Mouse (Mus musculus) liver, adult 2 months (tissue): ENCODE results near the gene Tes. TPM values are rescaled to one million over a fixed set of nuclear protein-coding genes. Genes with fewer than 3 reads are reported as not detected.
A peak's percentile ranks its signal among the peaks of the same experiment; 100 is the strongest.

Source experiments
- DNase-seq: peaks from one replicate; pipeline ENCODE4 v3.0.0-alpha.2; 2011; ENCODE audit warnings: low read depth, low spot score; ENCODE audit errors: extremely low read depth
- H3K27ac ChIP-seq: fragments of 200-500 bp; replicated peaks from 2 replicates; pipeline ENCODE4 v1.5.1; 2012; ENCODE audit warnings: low read depth, mild to moderate bottlenecking, control low read depth, inconsistent platforms, low read length; ENCODE audit not compliant: insufficient read depth
- H3K27me3 ChIP-seq: fragments of 200-500 bp; 2 replicates; pipeline ENCODE4 v1.6.1; 2012; ENCODE audit warnings: mild to moderate bottlenecking, moderate library complexity, low read length, inconsistent platforms; ENCODE audit not compliant: control insufficient read depth, insufficient read depth
- H3K36me3 ChIP-seq: fragments of 200-500 bp; 2 replicates; pipeline ENCODE4 v1.6.1; 2012; ENCODE audit warnings: low read length, inconsistent platforms; ENCODE audit not compliant: control insufficient read depth, insufficient read depth
- H3K4me1 ChIP-seq: fragments of 200-500 bp; 2 replicates; pipeline ENCODE4 v1.6.1; 2011; ENCODE audit warnings: low read length; ENCODE audit not compliant: control insufficient read depth, insufficient read depth
- H3K4me3 ChIP-seq: fragments of 200-500 bp; 2 replicates; pipeline ENCODE4 v1.5.1; 2011; ENCODE audit warnings: low read depth, mild to moderate bottlenecking, control low read depth, low read length, moderate library complexity; ENCODE audit not compliant: insufficient read depth
- H3K79me2 ChIP-seq: fragments of 200-500 bp; 2 replicates; pipeline ENCODE4 v1.6.1; 2012; ENCODE audit warnings: inconsistent platforms, mild to moderate bottlenecking, low read length, moderate library complexity; ENCODE audit not compliant: control insufficient read depth, insufficient read depth
- H3K9ac ChIP-seq: fragments of 200-500 bp; 2 replicates; pipeline ENCODE4 v1.6.1; 2012; ENCODE audit warnings: low read depth, mild to moderate bottlenecking, control low read depth, inconsistent platforms, low read length
- CTCF ChIP-seq: fragments of 200-500 bp; IDR thresholded peaks from 2 replicates; pipeline ENCODE4 v1.5.1; 2011; ENCODE audit warnings: low read depth, low read length, control low read depth
- POLR2A ChIP-seq: fragments of 200-500 bp; IDR thresholded peaks from 2 replicates; pipeline ENCODE4 v1.6.1; 2011; ENCODE audit warnings: low read length, control low read depth; ENCODE audit not compliant: insufficient read depth; ENCODE audit errors: extremely low read depth
- WGBS: fragments of 180-500 bp; shearing (Covaris S2); methylation state at CpG from one replicate; pipeline ENCODE4 v1.1.7; 2018; 5-methylcytosine and 5-hydroxymethylcytosine counted together
- polyA plus RNA-seq: library from polyadenylated mRNA; depleted of rRNA; stranded (reverse); fragments of >200 nt; gene quantifications from 2 replicates; pipeline ENCODE4 v1.2.3, GENCODE M21; 2012; rRNA removed
- total RNA-seq: library from RNA; depleted of rRNA; stranded (reverse); fragments of >200 nt; gene quantifications from 2 replicates; pipeline ENCODE4 v1.2.3, GENCODE M21; 2014; rRNA removed

Gene Tes
- total RNA-seq (1.9 TPM in 2 replicates), polyA plus RNA-seq (0.61 and 0.67 TPM in 2 replicates)

DNA sequence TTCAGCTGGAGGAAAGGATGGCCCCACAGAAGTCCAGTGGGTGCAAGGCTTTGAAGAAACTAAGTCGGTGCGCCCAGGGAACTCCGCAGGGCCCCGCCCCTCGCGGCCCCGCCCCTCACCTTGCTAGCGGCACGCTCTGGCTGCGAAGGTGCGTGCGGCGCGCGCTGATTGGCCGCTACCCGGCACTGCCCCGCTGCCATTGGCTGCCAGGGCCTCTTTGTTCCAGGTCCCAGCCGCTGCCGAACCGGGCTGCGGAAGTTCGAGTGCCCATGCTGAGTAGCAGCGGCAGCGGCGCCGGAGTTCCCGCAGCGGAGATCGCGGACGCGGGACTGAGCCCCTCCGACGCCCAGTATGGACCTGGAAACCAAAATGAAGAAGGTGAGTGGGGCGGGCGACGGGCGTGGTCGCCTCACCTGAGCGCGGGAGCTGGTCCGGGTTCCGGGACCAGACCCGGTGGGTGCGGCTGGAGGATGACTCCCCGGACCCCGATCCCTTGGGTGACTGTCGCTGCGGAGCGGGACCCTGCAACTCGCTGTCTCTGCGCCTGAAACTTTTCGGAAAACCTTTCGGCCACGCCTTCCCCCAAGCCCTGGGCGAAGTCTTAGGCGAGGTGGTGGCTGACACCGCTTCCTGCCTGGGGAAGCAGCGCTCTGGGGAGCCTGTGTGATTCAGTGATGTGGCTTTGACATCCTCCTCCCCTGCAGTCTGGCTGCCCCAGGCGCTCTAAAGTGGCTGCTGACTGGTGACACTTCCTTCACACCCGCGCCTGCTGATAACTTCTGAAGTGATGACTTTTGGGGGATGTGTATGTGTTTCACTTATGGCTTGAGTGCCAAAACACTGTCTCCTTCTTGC lies at the start of gene Tes:
Gene Tes (plus strand): TSS at position 214 of the 855 bp plus-strand sequence.
- no peaks in the 10 kb centered on the region for H3K36me3 ChIP-seq
- TF ChIP-seq POLR2A (no peak), CTCF (no peak)
- H3K79me2 ChIP-seq = no peaks in the 10 kb centered on the region
- DNase-seq = peak; percentile 54
- peaks cover 13% of the 10 kb centered on the region for H3K4me1 ChIP-seq
- WGBS = under 1% methylated on average over 63 of the region's 63 CpGs
- peak within 1 kb of the TSS; percentile 86 for H3K4me3 ChIP-seq
- peak within 1 kb of the TSS; percentile 77 for H3K9ac ChIP-seq
- H3K27me3 ChIP-seq = no peaks in the 10 kb centered on the region; the same call in 1 of the 2 replicates
- no peak within 1 kb of the TSS for H3K27ac ChIP-seq

DNA sequence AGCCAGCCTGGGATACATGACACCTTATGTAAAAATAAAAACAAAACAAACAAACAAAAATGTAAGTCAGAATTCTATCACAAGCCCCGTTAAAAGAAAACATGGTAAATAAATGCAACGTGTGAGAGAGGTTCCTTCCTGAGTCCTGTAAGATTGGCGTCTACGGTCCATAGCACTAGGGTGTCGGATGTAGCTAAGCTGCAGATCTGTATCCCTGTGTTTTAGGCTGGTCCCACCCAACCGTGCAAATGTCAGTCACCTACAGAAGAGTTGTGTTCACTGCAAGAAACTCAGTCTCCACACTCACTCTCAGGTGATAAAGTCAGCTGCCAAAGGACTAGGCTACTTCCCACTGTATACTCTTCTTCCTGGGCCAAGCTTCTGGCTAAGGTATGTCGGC lies 39.1 kb upstream of the Tes start:
- Histone ChIP-seq H3K36me3 (no peaks in the 10 kb centered on the region), H3K79me2 (no peaks in the 10 kb centered on the region), H3K27ac (no peak overlapping the region), H3K4me3 (no peak overlapping the region), H3K27me3 (no peaks in the 10 kb centered on the region), H3K4me1 (no peaks in the 10 kb centered on the region), H3K9ac (no peak overlapping the region)
- no peak for TF ChIP-seq CTCF
- no peak for TF ChIP-seq POLR2A
- 72% methylated on average over 7 of the region's 7 CpGs for WGBS
- no peak for DNase-seq

DNA sequence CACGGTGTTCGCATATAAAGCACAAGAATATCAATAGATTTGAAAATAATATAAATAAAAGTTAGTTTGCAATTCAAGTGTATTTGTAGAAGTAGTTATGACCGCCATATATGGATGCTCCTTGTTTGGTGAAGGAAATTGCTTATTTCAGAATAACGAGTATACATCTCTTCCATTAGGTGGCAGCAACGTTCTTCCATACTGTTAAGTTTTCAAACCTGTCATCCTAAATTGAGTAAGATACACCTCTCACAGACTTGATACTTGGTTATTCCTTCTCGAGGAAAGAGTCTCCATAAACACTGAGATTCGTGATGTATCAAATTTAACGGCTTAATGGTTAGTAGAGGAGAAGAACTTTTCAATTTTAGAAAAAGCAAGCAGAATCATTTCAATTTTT lies 37.4 kb upstream of the Tes start:
- Histone ChIP-seq H3K4me3 (no peak overlapping the region), H3K27me3 (no peaks in the 10 kb centered on the region), H3K27ac (no peak overlapping the region), H3K79me2 (no peaks in the 10 kb centered on the region), H3K9ac (no peak overlapping the region), H3K4me1 (no peaks in the 10 kb centered on the region), H3K36me3 (no peaks in the 10 kb centered on the region)
- TF ChIP-seq CTCF = peak; percentile 69
- TF ChIP-seq POLR2A = no peak
- 13% methylated on average over 8 of the region's 8 CpGs for WGBS
- peak; percentile 59 for DNase-seq

DNA sequence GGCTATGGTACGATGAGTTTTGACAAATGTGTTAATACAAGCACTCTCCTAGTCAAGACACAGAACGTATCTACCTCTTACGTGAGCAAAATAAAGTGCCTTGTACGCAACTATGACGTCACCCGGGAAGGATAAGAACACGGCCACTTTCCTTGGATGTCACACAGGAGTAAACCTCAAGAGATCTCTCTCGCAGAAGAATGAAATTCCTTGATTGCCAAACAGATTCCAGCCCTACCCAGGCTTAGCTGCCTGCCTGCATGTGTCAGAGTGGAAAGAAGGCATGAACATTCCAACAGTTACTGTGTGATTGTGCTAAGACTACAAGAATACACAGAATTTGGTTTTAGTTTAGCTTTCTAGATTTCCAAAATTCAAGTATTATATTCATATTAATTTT lies 36.1 kb upstream of the Tes start:
- Histone ChIP-seq H3K79me2 (no peaks in the 10 kb centered on the region), H3K36me3 (no peaks in the 10 kb centered on the region), H3K4me3 (no peak overlapping the region), H3K4me1 (no peaks in the 10 kb centered on the region), H3K27me3 (no peaks in the 10 kb centered on the region), H3K27ac (no peak overlapping the region), H3K9ac (no peak overlapping the region)
- TF ChIP-seq CTCF (no peak), POLR2A (no peak)
- 86% methylated on average over 8 of the region's 8 CpGs for WGBS
- no peak for DNase-seq

DNA sequence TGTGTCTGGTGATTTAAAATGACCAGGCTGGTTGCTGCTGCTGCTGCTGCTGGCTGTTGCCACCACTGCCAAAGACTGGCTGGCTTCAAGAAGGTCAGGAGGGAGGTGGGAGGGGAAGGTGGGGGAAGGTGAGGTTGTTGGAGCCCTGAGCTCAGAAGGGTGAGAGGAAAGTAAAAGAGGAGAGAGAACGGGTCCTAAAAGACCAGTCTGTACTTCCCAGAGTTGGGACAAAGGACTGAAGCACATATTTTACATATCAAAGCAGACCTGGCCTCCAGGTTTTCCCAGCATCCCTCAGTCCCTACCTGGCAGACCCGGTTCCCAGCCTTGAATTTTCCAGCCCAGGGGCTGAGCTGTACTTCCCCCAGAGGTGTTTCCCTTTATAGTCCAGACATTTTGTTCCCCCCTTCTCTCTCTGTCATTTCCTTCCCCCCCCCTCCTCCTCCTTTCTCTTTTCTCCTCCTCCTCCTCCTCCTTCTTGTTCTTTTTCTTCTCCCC lies 32.7 kb upstream of the Tes start:
- TF ChIP-seq CTCF (no peak), POLR2A (no peak)
- Histone ChIP-seq H3K79me2 (no peaks in the 10 kb centered on the region), H3K36me3 (no peaks in the 10 kb centered on the region), H3K27me3 (no peaks in the 10 kb centered on the region), H3K27ac (no peak overlapping the region), H3K4me3 (no peak overlapping the region), H3K9ac (no peak overlapping the region), H3K4me1 (no peaks in the 10 kb centered on the region)
- no peak for DNase-seq
- WGBS = 35% methylated on average over 2 of the region's 2 CpGs

DNA sequence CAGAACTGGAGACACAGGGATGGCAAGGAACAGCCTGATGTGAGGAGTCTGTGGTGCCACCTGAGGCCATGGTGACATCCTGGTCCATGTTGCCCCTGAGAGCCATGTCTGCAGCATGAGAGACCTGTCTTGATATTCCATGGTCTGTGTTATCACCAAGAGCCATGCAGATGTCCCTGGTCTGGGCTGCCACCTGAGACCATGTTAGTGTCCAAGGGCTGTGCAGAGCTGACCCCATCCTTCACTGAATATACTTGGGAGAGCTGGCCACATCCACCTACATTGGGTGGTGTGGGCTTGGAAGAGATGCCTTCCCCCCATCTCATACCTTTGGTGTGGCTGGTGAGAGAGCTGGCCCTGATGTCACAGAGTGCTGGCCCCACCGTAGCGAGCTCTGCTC lies 30.9 kb upstream of the Tes start:
- 90% methylated on average over 2 of the region's 2 CpGs for WGBS
- Histone ChIP-seq H3K27me3 (no peaks in the 10 kb centered on the region), H3K36me3 (no peaks in the 10 kb centered on the region), H3K4me3 (no peak overlapping the region), H3K79me2 (no peaks in the 10 kb centered on the region), H3K9ac (no peak overlapping the region), H3K27ac (no peak overlapping the region), H3K4me1 (no peaks in the 10 kb centered on the region)
- DNase-seq = no peak
- TF ChIP-seq CTCF (no peak), POLR2A (no peak)
